In the genomic region with DNA sequence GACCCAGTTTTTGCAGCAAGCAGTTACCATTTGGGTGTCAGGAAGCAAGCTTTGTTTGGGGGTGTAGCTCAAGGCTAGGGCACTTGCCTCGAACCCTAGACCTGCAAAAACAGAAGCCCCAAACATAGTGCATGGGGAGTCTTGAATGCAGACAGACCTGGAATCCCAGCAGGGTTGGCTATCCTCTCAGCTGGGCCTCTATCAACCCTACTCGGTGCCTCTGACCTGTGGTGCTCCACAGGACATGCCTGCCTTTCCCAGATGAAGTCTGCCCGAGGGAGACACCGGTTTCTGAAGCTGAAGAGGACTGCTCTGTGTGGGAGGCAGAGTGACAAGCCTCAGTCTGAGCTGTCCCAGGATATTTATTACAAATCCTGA, we compare ENCODE assay signal across 8 mouse cellular contexts.
DNase-seq lines count a peak whose midpoint lies in the region; ATAC-seq and TF ChIP-seq lines count a peak whose summit lies in the region.
"Had no signal": no experiment of that assay in that cellular context is flagged by ENCODE, and none has a peak within 500 bp of the region (broad histone marks: within the 10 kb centered on the region; RNA-seq: fewer than 3 reads in every experiment).

No protein-coding gene starts in this region.

- H3K4me1 ChIP-seq in liver, adult 2 months (ENCODE audit: control insufficient read depth, insufficient read depth, low read length) = peaks cover 11% of the 10 kb centered on the region
- peaks cover 18% of the 10 kb centered on the region for H3K4me1 ChIP-seq in forebrain, embryonic 11.5 days (replicated peaks; ENCODE audit: control insufficient read depth, insufficient read depth, low read length)
- peaks cover 65% of the 10 kb centered on the region for H3K4me1 ChIP-seq in limb, embryonic 10.5 days
- H3K4me1 ChIP-seq in neural tube, embryonic 14.5 days (ENCODE audit: control insufficient read depth, insufficient read depth, low read length) = 0 out of 2 replicates have a peak, but pooled peaks cover 2% of the 10 kb centered on the region

- TF ChIP-seq CTCF in liver, adult 2 months (IDR thresholded peaks at IDR 0.05; ENCODE audit: low read depth, low read length) = no peak

- no peaks in the 10 kb centered on the region for H3K36me3 ChIP-seq in liver, adult 2 months (ENCODE audit: control insufficient read depth, insufficient read depth, low read length)
- H3K36me3 ChIP-seq in forebrain, embryonic 11.5 days (ENCODE audit: control insufficient read depth, insufficient read depth, low read length) = no peaks in the 10 kb centered on the region
- no peaks in the 10 kb centered on the region for H3K36me3 ChIP-seq in limb, embryonic 10.5 days
- no peaks in the 10 kb centered on the region for H3K36me3 ChIP-seq in neural tube, embryonic 14.5 days (ENCODE audit: control insufficient read depth, insufficient read depth, low read length)

- peak; percentile 10; the same call in 1 of the 2 replicates for ATAC-seq in forebrain, embryonic 11.5 days (replicated peaks; ENCODE audit: low FRiP score)
- no peak for ATAC-seq in neural tube, embryonic 14.5 days (ENCODE audit: low read depth)

- H3K4me3 ChIP-seq in liver, adult 2 months (ENCODE audit: insufficient read depth, low read depth, low read length) = no peak overlapping the region
- no peak overlapping the region for H3K4me3 ChIP-seq in forebrain, embryonic 11.5 days (ENCODE audit: low read depth, low read length)
- 0 out of 2 replicates have a peak overlapping the region, but pooled peaks have one; percentile 42 for H3K4me3 ChIP-seq in limb, embryonic 10.5 days
- no peak overlapping the region for H3K4me3 ChIP-seq in neural tube, embryonic 14.5 days (ENCODE audit: low read depth, low read length)

- H3K9me3 ChIP-seq in forebrain, embryonic 11.5 days (ENCODE audit: control insufficient read depth, low read length) = no peaks in the 10 kb centered on the region
- no peaks in the 10 kb centered on the region for H3K9me3 ChIP-seq in limb, embryonic 10.5 days (replicated peaks)
- H3K9me3 ChIP-seq in neural tube, embryonic 14.5 days (ENCODE audit: control insufficient read depth, low read length) = no peaks in the 10 kb centered on the region

- no peaks in the 10 kb centered on the region for H3K27me3 ChIP-seq in liver, adult 2 months (ENCODE audit: control insufficient read depth, insufficient read depth, low read length)
- no peaks in the 10 kb centered on the region for H3K27me3 ChIP-seq in forebrain, embryonic 11.5 days (ENCODE audit: control insufficient read depth, insufficient read depth, low read length)
- H3K27me3 ChIP-seq in limb, embryonic 10.5 days (ENCODE audit: low read depth, poor library complexity, severe bottlenecking) = no peaks in the 10 kb centered on the region
- no peaks in the 10 kb centered on the region for H3K27me3 ChIP-seq in neural tube, embryonic 14.5 days (ENCODE audit: control insufficient read depth, insufficient read depth, low read length)

- peak overlapping the region; percentile 73 for H3K27ac ChIP-seq in liver, adult 2 months (replicated peaks; ENCODE audit: insufficient read depth, low read depth, low read length)
- H3K27ac ChIP-seq in forebrain, embryonic 11.5 days (ENCODE audit: low read depth, low read length) = peak overlapping the region; percentile 92
- H3K27ac ChIP-seq in limb, embryonic 10.5 days = peak overlapping the region; percentile 90
- peak overlapping the region; percentile 55; the same call in 1 of the 2 replicates for H3K27ac ChIP-seq in neural tube, embryonic 14.5 days (ENCODE audit: low read depth, low read length)

- H3K9ac ChIP-seq in liver, adult 2 months (ENCODE audit: low read depth, low read length) = no peak overlapping the region
- peak overlapping the region; percentile 21; the same call in 1 of the 2 replicates for H3K9ac ChIP-seq in forebrain, embryonic 11.5 days (ENCODE audit: low read length)
- no peak overlapping the region for H3K9ac ChIP-seq in neural tube, embryonic 14.5 days (replicated peaks; ENCODE audit: low read depth, low read length)

- no peak for TF ChIP-seq POLR2A in liver, adult 2 months (IDR thresholded peaks at IDR 0.05; ENCODE audit: extremely low read depth, insufficient read depth, low read length)

- H3K4me2 ChIP-seq in forebrain, embryonic 11.5 days (ENCODE audit: low read depth, low read length, severe bottlenecking) = no peak overlapping the region
- no peak overlapping the region for H3K4me2 ChIP-seq in neural tube, embryonic 14.5 days (ENCODE audit: low read depth, low read length)

- DNase-seq in liver, adult 2 months (ENCODE audit: extremely low read depth, low read depth, low spot score) = no peak
- no peak for DNase-seq in liver
- no peak for DNase-seq in forebrain, embryonic 11.5 days (ENCODE audit: low spot score)
- no peak for DNase-seq in limb, embryonic 10.5 days (ENCODE audit: low spot score)
- no peak for DNase-seq in cerebellum, adult 11 months
- no peak for DNase-seq in right cerebral cortex, adult 2 months (ENCODE audit: low spot score in 2 of 2)
- DNase-seq: cerebellum, adult 2 months had no signal

- no peaks in the 10 kb centered on the region for H3K79me2 ChIP-seq in liver, adult 2 months (ENCODE audit: control insufficient read depth, insufficient read depth, low read length)

- WGBS in liver, adult 2 months = 62% methylated on average over 4 of the region's 4 CpGs
- 21% methylated on average over 4 of the region's 4 CpGs for WGBS in forebrain, embryonic 11.5 days
- WGBS in limb, embryonic 10.5 days = 36% methylated on average over 4 of the region's 4 CpGs
- 20% methylated on average over 4 of the region's 4 CpGs for WGBS in neural tube, embryonic 14.5 days
